Mouse (Mus musculus) CH12.LX (cell line): ENCODE measurements at regions not wholly inside any gene's neighbourhood (a gene's known extent, or its start where the extent isn't known, plus 50 kb on each side); places are given as distances from the start of the nearest gene placed in this dataset.

Source experiments
- CTCF ChIP-seq, 2 experiments: IDR thresholded peaks in 1 of 2; conservative IDR thresholded peaks in 1 of 2; 2 replicates each; pipeline ENCODE4 v1.5.1; 2011 to 2012; ENCODE audit warnings: low read depth in 2 of 2, low read length in 2 of 2, improper control_type of control experiment in 1 of 2, inconsistent platforms in 1 of 2, mild to moderate bottlenecking in 1 of 2, moderate library complexity in 1 of 2
- POLR2A ChIP-seq: IDR thresholded peaks from 2 replicates; pipeline ENCODE4 v1.6.1; 2011; ENCODE audit warnings: low read depth, mild to moderate bottlenecking, improper control_type of control experiment, low read length
- TBP ChIP-seq: conservative IDR thresholded peaks from 2 replicates; pipeline ENCODE4 v1.6.1; 2011; ENCODE audit warnings: low read depth, low read length, improper control_type of control experiment

DNA sequence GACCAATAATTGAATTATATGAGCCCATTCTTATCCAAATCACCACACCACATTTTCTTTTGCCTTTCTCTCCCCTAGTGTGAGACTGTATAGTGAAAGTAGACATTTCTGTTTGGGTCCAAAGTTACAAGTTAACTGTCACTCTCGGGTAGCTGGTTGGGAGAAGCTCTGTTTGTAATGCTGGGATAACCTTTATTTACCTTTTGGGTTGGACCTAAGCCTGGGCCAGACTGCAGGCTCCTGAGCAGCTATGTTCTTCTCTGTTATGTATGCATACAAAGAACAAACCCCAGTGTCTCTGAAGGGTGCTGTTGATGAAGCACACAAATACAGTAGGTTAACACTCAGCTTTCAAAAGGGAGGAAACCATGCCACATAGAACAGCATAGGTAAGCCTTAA lies 373.9 kb upstream of the Tshz3 start:
- no peak for TF ChIP-seq CTCF (conservative IDR thresholded peaks at IDR 0.05 in 1 of 2, IDR thresholded peaks at IDR 0.05 in 1 of 2; ENCODE audit: low read depth in 2 of 2, low read length in 2 of 2)
- no peak for TF ChIP-seq POLR2A
- TF ChIP-seq TBP = no peak
